Mouse (Mus musculus) urinary bladder, adult 2 months (tissue): ENCODE measurements around the gene Gnb2. TPM values are rescaled to one million over a fixed set of nuclear protein-coding genes. Genes with fewer than 3 reads are reported as not detected.

Experiments
- DNase-seq: peaks from one replicate; pipeline ENCODE4 v3.0.0; 2022; ENCODE audit warnings: low spot score
- polyA plus RNA-seq: library from polyadenylated mRNA; depleted of rRNA; stranded (reverse); fragments of >200 nt; gene quantifications from 2 replicates; pipeline ENCODE4 v1.2.3, GENCODE M21; 2012

Gene Gnb2
- polyA plus RNA-seq, 1 experiment: 433 TPM

- DNase-seq: no peak
Observed at GRCm38 (mm10) chr5:137539291-137539801, 6.0 kb upstream of the Gnb2 start.

DNA sequence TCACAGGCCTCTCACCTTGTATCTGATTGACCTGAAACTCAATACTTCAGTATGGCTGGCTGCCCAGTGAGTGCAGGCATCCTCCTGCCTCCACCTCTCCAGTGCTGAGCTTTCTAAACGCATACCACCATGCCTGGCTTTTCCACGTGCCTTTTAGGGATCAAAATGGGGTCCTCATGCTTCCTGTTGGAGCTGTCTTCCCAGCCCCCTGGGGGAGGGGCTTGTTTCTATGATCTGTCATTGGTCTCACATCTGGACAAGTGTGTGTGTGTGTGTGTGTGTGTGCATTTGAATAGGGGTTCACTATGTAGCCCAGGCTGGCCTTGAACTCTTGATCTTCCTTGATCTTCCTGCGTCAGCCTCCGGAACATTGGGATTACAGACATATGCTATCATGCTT, 4.2 kb upstream of the Gnb2 start:
- DNase-seq: no peak

DNA sequence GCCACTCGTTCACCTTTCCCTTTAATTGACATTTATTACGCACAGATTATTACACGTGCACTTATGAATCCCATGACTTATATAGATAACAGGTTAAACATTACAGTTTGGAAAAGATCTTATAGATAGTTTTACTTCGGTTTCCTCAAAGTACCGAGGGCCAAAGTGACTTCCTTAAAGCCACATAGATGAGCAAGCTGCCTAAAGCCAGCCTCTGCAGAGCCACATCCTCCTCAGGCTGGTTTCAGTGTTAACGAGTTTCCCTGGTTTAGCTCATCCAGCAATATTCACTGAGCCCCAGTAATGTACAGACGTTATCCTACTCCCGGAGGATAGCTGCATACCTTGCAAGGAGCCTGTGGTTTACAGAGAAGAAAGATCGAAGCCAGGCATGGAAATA, 2.0 kb upstream of the Gnb2 start:
- DNase-seq: no peak

DNA sequence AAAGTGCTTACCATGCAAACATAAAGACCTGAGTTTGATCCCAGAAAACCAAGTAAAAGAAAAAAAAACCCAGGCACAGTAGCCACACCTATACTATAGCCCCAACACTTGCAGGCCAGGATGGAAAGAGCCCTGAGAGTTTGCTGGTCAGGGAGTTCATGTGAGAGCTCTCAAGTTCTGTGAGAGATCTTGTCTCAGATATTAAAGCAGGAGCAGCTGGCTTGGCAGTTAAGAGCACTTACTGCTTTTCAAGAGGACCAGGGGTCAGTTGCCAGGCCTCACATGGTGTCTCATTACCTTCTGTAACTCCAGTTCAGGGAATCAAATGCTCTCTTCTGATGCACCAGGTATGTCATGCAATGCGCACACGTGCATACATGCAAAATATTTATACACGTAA, 1.5 kb upstream of the Gnb2 start:
- no peak for DNase-seq

DNA sequence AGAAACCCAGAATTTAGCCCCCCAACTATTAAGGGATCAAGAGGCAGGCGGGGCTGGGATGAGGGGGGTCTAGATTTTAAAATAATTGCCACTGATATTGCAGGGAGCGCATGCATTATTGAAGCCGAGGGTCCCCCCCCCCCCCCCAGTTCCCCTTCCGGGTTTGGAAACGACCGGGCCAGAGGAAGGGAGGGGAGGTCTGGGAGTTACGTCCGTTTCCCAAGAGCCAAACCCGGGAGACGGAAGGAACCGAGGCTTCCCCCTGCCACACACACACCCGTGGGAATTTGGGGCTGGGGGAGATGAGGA, 548 bp downstream of the Gnb2 start:
- no peak for DNase-seq

DNA sequence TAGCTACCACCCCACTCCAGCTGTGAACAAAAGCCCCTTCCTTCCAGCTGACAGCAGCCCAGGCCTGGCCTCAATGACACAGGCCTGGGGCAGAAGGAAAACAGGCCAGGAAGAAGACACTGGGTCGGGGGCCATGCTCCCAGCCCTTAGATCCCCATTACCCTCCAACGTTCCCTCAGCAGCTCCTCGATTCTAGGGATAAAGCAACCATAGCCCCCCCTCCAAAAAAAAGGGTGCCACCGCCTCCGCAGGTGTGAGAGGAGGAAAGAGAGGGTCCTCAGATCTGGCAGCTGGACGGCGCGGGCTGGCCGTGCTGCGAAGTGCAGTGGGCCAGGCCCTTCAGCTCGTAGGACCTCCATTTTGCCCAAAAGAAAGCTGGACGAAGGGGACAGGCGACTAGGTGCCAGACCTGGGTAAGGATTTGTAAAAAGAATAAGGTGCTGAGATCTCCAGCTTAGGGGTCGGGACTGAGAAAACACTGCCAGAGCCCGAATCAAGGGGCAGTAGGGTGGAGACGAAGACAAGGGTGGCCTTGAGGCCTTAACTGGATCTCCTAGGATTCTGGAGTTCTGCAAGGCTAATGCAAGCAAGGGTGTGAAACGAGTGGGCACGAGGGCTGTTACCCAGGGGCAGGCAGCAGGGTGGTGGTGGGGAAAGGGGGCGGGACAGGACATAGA, 1.0 kb downstream of the Gnb2 start:
- no peak for DNase-seq

DNA sequence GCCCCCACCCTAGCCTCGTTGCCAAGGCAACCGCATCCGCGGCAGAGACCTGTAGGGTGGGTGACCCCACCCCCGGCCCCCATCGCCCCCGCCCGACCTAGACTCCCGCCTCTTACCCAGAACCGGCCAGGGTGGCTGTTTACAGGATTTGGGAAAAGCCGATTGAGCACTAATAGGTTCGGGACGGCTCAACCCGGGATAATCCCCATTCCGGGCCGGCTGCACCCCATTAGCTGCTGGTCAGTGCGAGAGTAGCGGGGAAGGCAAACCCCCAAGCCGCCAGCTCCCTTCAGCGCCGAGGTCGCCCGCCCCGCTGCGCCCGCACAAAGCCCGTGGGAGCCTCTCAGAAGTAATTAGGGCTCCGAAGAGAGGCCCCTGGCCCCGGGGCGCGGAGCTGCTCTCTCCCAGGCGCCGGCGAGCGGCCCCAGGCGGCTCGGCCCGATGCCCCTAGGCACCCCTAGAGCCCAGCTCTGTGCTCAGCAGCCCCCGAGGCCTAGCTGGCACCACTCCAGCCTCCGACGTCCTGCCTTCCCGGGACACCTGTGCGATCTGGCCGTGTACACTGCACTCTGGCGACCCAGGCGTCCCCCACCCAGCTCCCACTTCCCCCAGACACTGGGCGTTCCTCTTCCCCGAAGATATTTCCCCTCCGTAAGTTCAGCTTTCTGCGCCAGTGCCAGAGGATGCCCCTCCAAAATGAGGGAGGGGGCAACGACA, 1.7 kb downstream of the Gnb2 start:
- DNase-seq: no peak

- no peak for DNase-seq
Observed at GRCm38 (mm10) chr5:137530588-137531413, 2.5 kb downstream of the Gnb2 start.

DNA sequence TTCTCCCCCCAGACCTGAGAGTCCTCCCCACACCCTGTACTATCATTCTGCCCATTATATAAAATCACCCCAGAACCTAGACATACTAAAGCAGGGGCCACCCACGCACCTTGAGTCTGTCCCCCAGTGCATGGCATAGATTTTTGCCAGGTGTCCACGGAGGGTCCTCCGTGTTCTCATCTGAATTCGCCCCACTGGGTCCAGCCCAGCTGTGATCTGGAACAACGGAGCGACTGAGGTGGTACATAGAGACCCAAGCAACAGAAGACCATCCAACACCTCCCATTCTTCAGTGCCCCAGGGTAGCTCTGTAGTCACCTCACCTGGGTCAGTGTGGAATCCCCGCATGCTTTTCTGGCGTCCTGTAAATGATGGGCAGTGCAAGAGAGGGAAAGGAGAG, 3.2 kb downstream of the Gnb2 start:
- no peak for DNase-seq

DNA sequence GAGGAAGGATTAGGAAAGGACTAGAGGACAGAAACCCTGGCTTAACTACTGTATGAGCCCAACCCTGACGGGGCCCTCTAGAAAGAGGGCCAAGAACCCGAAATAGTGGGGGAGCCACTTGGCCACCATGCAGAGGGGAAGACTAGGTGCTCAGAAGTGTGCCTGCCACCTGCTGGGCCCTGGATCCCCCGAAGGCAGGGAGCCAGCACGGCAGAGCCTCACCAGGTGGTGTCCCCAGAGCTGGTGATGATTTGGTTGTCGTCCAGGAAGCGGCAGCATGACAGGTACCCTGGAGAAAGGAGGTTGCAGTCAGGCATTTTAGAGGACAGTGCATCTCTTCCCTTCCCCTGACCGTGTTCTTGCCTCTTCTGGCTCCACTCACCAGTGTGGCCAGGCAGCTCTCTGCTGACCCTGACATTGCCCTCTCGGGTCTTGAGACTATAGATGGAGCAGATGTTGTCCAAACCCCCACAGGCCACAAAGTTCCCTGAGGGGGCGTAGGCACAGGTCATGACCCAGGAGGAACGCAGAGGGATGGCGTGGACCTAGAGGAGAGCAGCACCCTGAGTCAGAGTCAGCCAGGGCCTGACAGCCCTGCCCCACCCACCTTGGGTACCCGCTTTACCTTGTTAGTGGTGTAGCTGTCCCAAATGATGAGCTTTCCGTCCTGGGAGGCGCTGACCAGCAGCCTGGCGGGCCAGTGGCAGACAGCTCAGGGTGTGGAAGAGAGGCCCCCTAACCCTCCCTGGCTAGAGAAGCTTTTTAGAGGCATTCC, 3.9 kb downstream of the Gnb2 start:
- no peak for DNase-seq

DNA sequence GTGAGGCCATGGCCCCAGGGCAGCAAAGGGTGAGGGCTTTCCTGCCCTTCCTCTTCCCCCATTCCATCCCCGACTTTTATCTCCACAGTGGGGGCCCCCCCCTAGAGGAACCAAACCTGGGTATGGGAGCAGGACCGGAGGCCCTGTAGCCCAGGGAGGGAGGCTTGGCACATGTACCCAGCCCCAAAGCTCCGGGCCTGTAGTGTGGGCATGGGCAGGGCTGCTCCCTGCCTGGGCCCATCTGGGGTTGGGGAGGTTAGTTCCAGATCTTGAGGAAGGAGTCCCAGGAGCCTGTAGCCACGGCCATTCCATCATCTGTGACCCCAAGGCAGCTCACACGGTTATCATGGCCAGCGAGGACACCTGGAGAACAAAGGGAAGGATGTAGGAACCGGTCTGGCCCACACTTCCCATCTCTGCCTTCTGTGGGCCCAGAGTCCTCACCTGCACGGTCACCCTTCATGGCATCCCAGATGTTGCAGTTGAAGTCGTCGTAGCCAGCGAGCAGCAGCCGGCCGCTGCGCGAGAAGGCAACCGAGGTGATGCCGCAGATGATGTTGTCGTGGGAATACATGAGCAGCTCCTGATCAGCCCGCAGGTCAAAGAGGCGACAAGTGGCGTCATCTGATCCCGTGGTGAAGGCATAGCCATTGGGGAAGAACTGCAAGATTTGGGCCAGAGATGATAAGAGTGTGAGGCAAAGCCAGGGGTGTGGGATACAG, 4.9 kb downstream of the Gnb2 start:
- DNase-seq: no peak

DNA sequence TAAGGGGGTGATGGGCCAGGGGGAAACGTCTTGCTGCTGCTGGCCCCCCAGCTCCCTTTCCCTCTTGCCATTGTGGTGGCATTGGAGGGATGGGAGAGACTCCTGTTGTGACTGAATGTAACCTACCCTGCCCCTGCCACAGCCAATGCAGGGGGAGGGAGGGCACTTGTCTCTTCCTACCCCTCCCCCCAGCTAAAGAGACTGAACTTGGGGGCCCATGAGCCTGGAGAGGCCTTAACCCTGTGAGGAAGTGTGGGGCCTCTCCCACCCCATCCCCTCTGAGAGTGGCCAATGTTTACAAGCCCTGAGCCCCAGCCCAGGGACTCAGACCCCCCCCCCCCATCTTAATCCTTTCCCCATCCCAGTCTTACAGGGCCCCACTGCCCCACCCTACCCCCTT, 5.9 kb downstream of the Gnb2 start:
- DNase-seq: no peak

DNA sequence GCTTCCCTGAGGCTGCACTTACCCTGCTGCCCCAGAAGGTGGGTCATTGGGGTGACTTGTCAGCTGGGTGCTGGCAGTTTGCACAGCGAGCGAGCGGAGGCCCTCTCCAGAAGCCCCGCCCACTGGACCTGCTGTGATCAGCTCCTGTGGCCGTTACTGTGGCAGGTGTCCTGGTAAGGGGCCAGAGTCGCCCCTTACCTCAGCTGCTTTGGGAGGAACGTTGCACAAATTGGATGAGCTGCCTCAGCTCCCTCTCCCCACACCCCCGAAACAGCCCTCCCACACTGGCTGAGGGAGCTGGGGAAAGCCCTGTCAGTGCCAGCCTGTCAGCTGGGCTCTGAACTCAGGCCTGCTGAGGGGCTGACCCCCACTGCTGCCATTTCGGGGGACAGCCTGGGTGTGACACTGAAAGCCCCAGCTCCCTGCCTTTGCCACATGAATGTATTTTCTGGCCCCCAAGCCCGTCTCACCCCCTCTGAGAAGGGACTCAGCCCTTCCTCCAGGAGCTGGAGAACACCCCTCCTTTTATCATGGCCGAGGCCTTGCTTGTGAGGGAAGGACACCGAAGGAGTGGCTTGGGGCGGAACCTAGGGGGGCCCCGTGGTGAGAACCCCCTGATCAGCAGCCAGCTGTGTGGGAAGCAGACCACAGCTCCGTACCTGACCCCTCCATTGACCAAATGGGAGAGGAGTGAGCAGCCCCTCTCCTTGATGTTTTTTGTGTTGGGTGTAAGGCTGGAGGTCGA, 6.9 kb downstream of the Gnb2 start:
- DNase-seq: no peak

GRCm38 (mm10) chr5:137525511-137525910, 7.8 kb downstream of the Gnb2 start:
- DNase-seq: no peak

- DNase-seq: no peak
Observed at GRCm38 (mm10) chr5:137524671-137525070, 8.6 kb downstream of the Gnb2 start.

DNA sequence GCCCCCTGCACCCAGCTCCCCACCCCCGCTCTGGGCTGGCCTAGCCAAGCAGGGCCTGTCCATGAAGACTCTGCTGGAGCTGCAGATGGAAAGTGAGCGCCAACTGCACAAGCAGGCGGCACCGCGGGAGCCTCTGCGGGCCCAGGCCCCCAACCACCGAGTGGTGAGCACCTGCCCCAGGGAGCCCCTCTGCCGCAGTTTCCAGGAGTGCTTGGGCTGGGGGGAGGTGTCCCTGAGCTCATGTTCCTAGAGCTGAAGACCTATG, 9.1 kb downstream of the Gnb2 start:
- no peak for DNase-seq

- DNase-seq: no peak
Observed at GRCm38 (mm10) chr5:137523396-137524250, 9.7 kb downstream of the Gnb2 start.

GRCm38 (mm10) chr5:137522711-137523110, 10.6 kb downstream of the Gnb2 start:
- DNase-seq: no peak

DNA sequence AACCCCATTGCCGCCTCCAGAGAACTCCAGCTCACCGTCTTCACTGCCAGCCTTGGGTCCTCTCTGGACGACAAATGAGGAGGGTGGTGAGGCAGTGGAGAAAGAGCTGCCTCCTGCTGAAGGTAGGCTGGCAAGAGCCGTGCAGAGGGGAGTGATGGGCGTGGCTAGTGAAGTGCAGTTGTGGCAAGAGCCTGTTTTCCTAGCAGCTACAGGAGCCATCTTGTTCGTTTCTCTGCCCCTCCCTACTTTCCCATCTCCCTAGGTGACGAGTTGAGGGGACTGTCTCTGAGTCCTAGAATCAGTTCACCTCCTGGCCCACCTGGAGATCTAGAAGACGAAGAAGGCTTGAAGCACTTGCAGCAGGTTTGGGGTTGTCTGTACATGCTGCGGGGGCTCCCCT, 11.4 kb downstream of the Gnb2 start:
- no peak for DNase-seq
